Mouse (Mus musculus) kidney, postnatal 36 days (tissue): Measurements from ENCODE around the gene Iqgap2.
A peak's percentile ranks its signal among the peaks of the same experiment; 100 is the strongest.

Source experiments
- DNase-seq, 2 experiments: peaks; one replicate each; pipeline ENCODE4 v3.0.0; 2021 to 2022; ENCODE audit warnings: mixed read lengths in 2 of 2

The Iqgap2 gene

GRCm38 (mm10) chr13:95884455-95884854 lies 7.3 kb downstream of the Iqgap2 start:
- no peak for DNase-seq

GRCm38 (mm10) chr13:95882001-95882400 lies 9.7 kb downstream of the Iqgap2 start:
- DNase-seq, result peak; percentile 24 to 35

GRCm38 (mm10) chr13:95881427-95881826 lies 10.3 kb downstream of the Iqgap2 start:
- DNase-seq, result peak; percentile 25 to 31

GRCm38 (mm10) chr13:95880633-95881032 lies 11.1 kb downstream of the Iqgap2 start:
- DNase-seq, result peak; percentile 42 to 61

- DNase-seq, result no peak
Measured at GRCm38 (mm10) chr13:95871993-95872392, 19.7 kb downstream of the Iqgap2 start.

GRCm38 (mm10) chr13:95870626-95871025 lies 21.1 kb downstream of the Iqgap2 start:
- no peak for DNase-seq

- DNase-seq, result no peak
Measured at GRCm38 (mm10) chr13:95868896-95869540, 22.7 kb downstream of the Iqgap2 start.

- DNase-seq, result no peak
Measured at GRCm38 (mm10) chr13:95862201-95862600, 29.5 kb downstream of the Iqgap2 start.

- DNase-seq, result peak; percentile 30 to 59
Measured at GRCm38 (mm10) chr13:95859271-95859670, 32.5 kb downstream of the Iqgap2 start.

GRCm38 (mm10) chr13:95858866-95859265 lies 32.9 kb downstream of the Iqgap2 start:
- no peak for DNase-seq

- DNase-seq, result no peak
Measured at GRCm38 (mm10) chr13:95855537-95855936, 36.2 kb downstream of the Iqgap2 start.

- DNase-seq, result no peak
Measured at GRCm38 (mm10) chr13:95851611-95852010, 40.1 kb downstream of the Iqgap2 start.

- DNase-seq, result no peak
Measured at GRCm38 (mm10) chr13:95850451-95850850, 41.3 kb downstream of the Iqgap2 start.

GRCm38 (mm10) chr13:95849501-95850007 lies 42.2 kb downstream of the Iqgap2 start:
- DNase-seq, result no peak

GRCm38 (mm10) chr13:95846364-95846763 lies 45.4 kb downstream of the Iqgap2 start:
- no peak for DNase-seq

GRCm38 (mm10) chr13:95844950-95845349 lies 46.8 kb downstream of the Iqgap2 start:
- no peak for DNase-seq

- DNase-seq, result peak; percentile 17 to 35
Measured at GRCm38 (mm10) chr13:95843411-95844026, 48.2 kb downstream of the Iqgap2 start.

- DNase-seq, result no peak
Measured at GRCm38 (mm10) chr13:95842803-95843202, 48.9 kb downstream of the Iqgap2 start.

- no peak for DNase-seq
Measured at GRCm38 (mm10) chr13:95841946-95842345, 49.8 kb downstream of the Iqgap2 start.

GRCm38 (mm10) chr13:95836944-95837343 lies 54.8 kb downstream of the Iqgap2 start:
- peak in 1 of 2 experiments; percentile 11 for DNase-seq

- DNase-seq, result no peak
Measured at GRCm38 (mm10) chr13:95833473-95833872, 58.2 kb downstream of the Iqgap2 start.

GRCm38 (mm10) chr13:95832712-95833111 lies 59.0 kb downstream of the Iqgap2 start:
- no peak for DNase-seq

- peak; percentile 27 to 32 for DNase-seq
Measured at GRCm38 (mm10) chr13:95831760-95832159, 60.0 kb downstream of the Iqgap2 start.

- DNase-seq, result peak in 1 of 2 experiments; percentile 11
Measured at GRCm38 (mm10) chr13:95829431-95830171, 62.1 kb downstream of the Iqgap2 start.
